Comparison of ENCODE assay signal across 18 mouse cellular contexts in genomic region chr12:109115161-109115560, GRCm38 (mm10). TPM values are rescaled to one million over a fixed set of nuclear protein-coding genes. Genes with fewer than 3 reads are reported as not detected.
"Had no signal": no experiment of that assay in that cellular context is flagged by ENCODE, and none has a peak within 500 bp of the region (broad histone marks: within the 10 kb centered on the region; RNA-seq: fewer than 3 reads in every experiment).

No protein-coding gene starts in this region.

- H3K4me2 ChIP-seq: lung, embryonic 15.5 days; midbrain, embryonic 12.5 days; neural tube, embryonic 12.5 days; stomach, embryonic 15.5 days had no signal

- H3K9me3 ChIP-seq: lung, embryonic 15.5 days; midbrain, embryonic 10.5 days; midbrain, embryonic 12.5 days; neural tube, embryonic 12.5 days; stomach, embryonic 15.5 days had no signal

- DNase-seq: lung, adult 18-20 months; lung, postnatal 14 days; lung, postnatal 4 days; midbrain, embryonic 14.5 days; thymus, adult 2 months; thymus, postnatal 25 days; thymus, postnatal 4 days had no signal

- H3K27me3 ChIP-seq: lung, embryonic 15.5 days; midbrain, embryonic 12.5 days; neural tube, embryonic 12.5 days; stomach, embryonic 15.5 days had no signal

- H3K4me3 ChIP-seq: lung, embryonic 15.5 days; midbrain, embryonic 10.5 days; midbrain, embryonic 12.5 days; neural tube, embryonic 12.5 days; stomach, embryonic 15.5 days had no signal

- H3K27ac ChIP-seq: liver, embryonic 14.5 days; lung, embryonic 15.5 days; midbrain, embryonic 10.5 days; midbrain, embryonic 12.5 days; neural tube, embryonic 12.5 days; stomach, embryonic 15.5 days; stomach, postnatal 0 days had no signal

- H3K9ac ChIP-seq: liver, embryonic 14.5 days; lung, embryonic 15.5 days; midbrain, embryonic 12.5 days; neural tube, embryonic 12.5 days; stomach, embryonic 15.5 days had no signal

- ATAC-seq: lung, postnatal 0 days had no signal

- H3K36me3 ChIP-seq: lung, embryonic 15.5 days; midbrain, embryonic 10.5 days; midbrain, embryonic 12.5 days; neural tube, embryonic 12.5 days; stomach, embryonic 15.5 days had no signal

RNA-seq across cellular contexts. Expression of gene Begain, which starts 47.1 kb away (rescaled TPM):
- total RNA-seq: megakaryocyte, adult 5-6 weeks; megakaryocyte-erythroid progenitor cell, adult 5-6 weeks; monocyte, adult 5-6 weeks had no signal
